Comparison of ENCODE assay signal across 14 mouse cellular contexts in the genomic region with DNA sequence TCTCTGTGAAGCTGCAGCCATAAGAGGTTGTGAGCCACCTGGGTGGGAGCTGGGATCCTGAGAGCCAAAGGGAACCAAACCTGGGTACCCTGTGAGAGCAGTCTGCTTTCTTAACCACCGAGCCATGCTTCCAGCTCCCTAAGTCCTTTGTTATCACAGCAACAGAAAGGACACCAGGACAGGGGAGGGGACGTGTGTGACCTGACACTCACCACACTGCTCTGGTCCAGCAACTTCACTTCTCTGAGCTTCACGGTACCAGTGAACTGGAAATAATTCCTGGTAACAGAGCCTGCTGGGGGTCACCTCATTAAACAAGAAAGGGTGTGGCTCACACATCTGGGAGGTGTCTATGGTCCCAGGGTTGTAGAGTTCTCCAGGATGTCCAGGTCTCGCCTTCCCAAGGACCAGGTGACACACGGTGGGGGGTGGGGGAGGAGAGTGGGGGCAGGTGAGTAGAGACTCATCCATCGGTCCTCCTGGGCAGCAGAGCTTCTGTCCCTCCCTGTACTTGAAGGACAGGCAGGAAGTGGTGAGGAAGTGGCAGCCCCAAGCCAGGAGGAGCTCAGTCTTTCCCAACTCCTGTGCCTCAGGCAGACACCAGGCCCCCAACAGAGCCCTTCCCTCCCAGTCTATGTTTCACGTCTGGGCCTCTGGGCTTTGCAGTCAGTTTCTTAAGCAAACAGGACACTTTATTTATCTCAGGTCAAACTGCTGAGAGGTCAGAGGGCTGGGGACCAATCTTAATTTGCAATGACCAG.
DNase-seq lines count a peak whose midpoint lies in the region; ATAC-seq and TF ChIP-seq lines count a peak whose summit lies in the region.
"Had no signal": no experiment of that assay in that cellular context is flagged by ENCODE, and none has a peak within 500 bp of the region (broad histone marks: within the 10 kb centered on the region; RNA-seq: fewer than 3 reads in every experiment).

No protein-coding gene starts in this region.

- no peaks in the 10 kb centered on the region for H3K36me3 ChIP-seq in heart, embryonic 12.5 days
- no peaks in the 10 kb centered on the region for H3K36me3 ChIP-seq in heart, adult 2 months (ENCODE audit: control insufficient read depth, insufficient read depth, low read length)
- H3K36me3 ChIP-seq in kidney, postnatal 0 days (ENCODE audit: insufficient read depth, low read length) = no peaks in the 10 kb centered on the region
- no peaks in the 10 kb centered on the region for H3K36me3 ChIP-seq in CH12.LX (replicated peaks in 1 of 2; ENCODE audit: control insufficient read depth in 1 of 2, insufficient read depth in 1 of 2, low read length in 1 of 2)
- H3K36me3 ChIP-seq: hindbrain, embryonic 13.5 days; midbrain, embryonic 13.5 days had no signal

- no peak overlapping the region for H3K4me3 ChIP-seq in heart, embryonic 12.5 days
- no peak overlapping the region for H3K4me3 ChIP-seq in heart, adult 2 months
- no peak overlapping the region for H3K4me3 ChIP-seq in kidney, postnatal 0 days (replicated peaks; ENCODE audit: low read depth, low read length)
- H3K4me3 ChIP-seq in CH12.LX (replicated peaks in 1 of 3; ENCODE audit: low read depth in 2 of 3, low read length in 2 of 3, poor library complexity in 1 of 3) = no peak overlapping the region
- H3K4me3 ChIP-seq: hindbrain, embryonic 13.5 days; left cerebral cortex, adult 2 months; midbrain, embryonic 13.5 days had no signal

- intact Hi-C loops in heart, adult 2 months (cut with DNase I) = no loop called here

- 22% methylated on average over 7 of the region's 7 CpGs for WGBS in heart, embryonic 12.5 days
- 40% methylated on average over 7 of the region's 7 CpGs for WGBS in heart, adult 2 months
- WGBS in kidney, postnatal 0 days = 14% methylated on average over 7 of the region's 7 CpGs

- H3K27ac ChIP-seq in heart, embryonic 12.5 days (ENCODE audit: poor library complexity, severe bottlenecking) = peak overlapping the region; percentile 37; the same call in 1 of the 2 replicates
- H3K27ac ChIP-seq in heart, adult 2 months = no peak overlapping the region
- H3K27ac ChIP-seq in kidney, postnatal 0 days = no peak overlapping the region
- H3K27ac ChIP-seq in CH12.LX (ENCODE audit: insufficient read depth, low read depth) = no peak overlapping the region
- H3K27ac ChIP-seq: hindbrain, embryonic 13.5 days; left cerebral cortex, adult 2 months; macrophage; midbrain, embryonic 13.5 days had no signal

- no peak for DNase-seq in heart, adult 2 months
- DNase-seq in kidney, postnatal 0 days (ENCODE audit: low spot score) = peak; percentile 82
- no peak for DNase-seq in kidney, adult 11 months
- DNase-seq in CH12.LX (ENCODE audit: extremely low read depth) (no peak), adipocyte (ENCODE audit: low spot score) (no peak)
- no peak for DNase-seq in testis, postnatal 10 days (ENCODE audit: low spot score)
- DNase-seq: cerebellum, adult 9-11 months; layer of hippocampus, adult 9-11 months had no signal

- no peak for TF ChIP-seq RAD21 in CH12.LX (IDR thresholded peaks at IDR 0.05; ENCODE audit: low read depth, low read length)

- no peak for ATAC-seq in heart, embryonic 12.5 days (ENCODE audit: insufficient number of reproducible peaks, low FRiP score)
- peak; percentile 47; the same call in 1 of the 2 replicates for ATAC-seq in kidney, postnatal 0 days (replicated peaks; ENCODE audit: low FRiP score, low read depth)
- peak; percentile 77 for ATAC-seq in granulocyte monocyte progenitor cell, adult 5-6 weeks (replicated peaks; ENCODE audit: poor library complexity, severe bottlenecking)
- ATAC-seq: midbrain, embryonic 13.5 days had no signal

- peaks cover 46% of the 10 kb centered on the region for H3K4me1 ChIP-seq in heart, embryonic 12.5 days (replicated peaks)
- peaks cover 3% of the 10 kb centered on the region for H3K4me1 ChIP-seq in heart, adult 2 months (ENCODE audit: control insufficient read depth, insufficient read depth, low read length)
- H3K4me1 ChIP-seq in kidney, postnatal 0 days (replicated peaks; ENCODE audit: insufficient read depth, low read length) = peaks cover 12% of the 10 kb centered on the region; the same call in 1 of the 2 replicates
- H3K4me1 ChIP-seq in CH12.LX (ENCODE audit: control insufficient read depth in 1 of 2, insufficient read depth in 2 of 2) = peaks cover 24 to 42% of the 10 kb centered on the region in 2 experiments

- H3K79me2 ChIP-seq in heart, adult 2 months (replicated peaks; ENCODE audit: control insufficient read depth, insufficient read depth, low read length) = no peaks in the 10 kb centered on the region
- H3K79me2 ChIP-seq in CH12.LX (replicated peaks; ENCODE audit: control insufficient read depth, extremely low read depth, insufficient read depth, poor library complexity, severe bottlenecking) = no peaks in the 10 kb centered on the region

- TF ChIP-seq CTCF in heart, adult 2 months (IDR thresholded peaks at IDR 0.05) = no peak
- no peak for TF ChIP-seq CTCF in kidney, postnatal 0 days (IDR thresholded peaks at IDR 0.05; ENCODE audit: low read depth)
- TF ChIP-seq CTCF in CH12.LX (conservative IDR thresholded peaks at IDR 0.05 in 1 of 2, IDR thresholded peaks at IDR 0.05 in 1 of 2; ENCODE audit: low read depth in 2 of 2, low read length in 2 of 2) = no peak

- no peak overlapping the region for H3K9ac ChIP-seq in heart, embryonic 12.5 days
- H3K9ac ChIP-seq in heart, adult 2 months (ENCODE audit: low read depth, low read length) = no peak overlapping the region
- H3K9ac ChIP-seq in kidney, postnatal 0 days (ENCODE audit: low read depth, low read length) = no peak overlapping the region
- H3K9ac ChIP-seq in CH12.LX (ENCODE audit: insufficient read depth, low read depth) = no peak overlapping the region
- H3K9ac ChIP-seq: hindbrain, embryonic 13.5 days; midbrain, embryonic 13.5 days had no signal

- no peak for TF ChIP-seq POLR2A in heart, adult 2 months (IDR thresholded peaks at IDR 0.05; ENCODE audit: insufficient read depth, low read depth, low read length)
- TF ChIP-seq POLR2A in CH12.LX (IDR thresholded peaks at IDR 0.05; ENCODE audit: low read depth, low read length) = no peak

- no peak for TF ChIP-seq EP300 in heart, adult 2 months (IDR thresholded peaks at IDR 0.05; ENCODE audit: insufficient read depth, low read depth, low read length)
- TF ChIP-seq EP300 in CH12.LX (IDR thresholded peaks at IDR 0.05; ENCODE audit: low read length) = no peak; the same call in 1 of the 2 replicates

- peaks cover 32% of the 10 kb centered on the region for H3K27me3 ChIP-seq in heart, embryonic 12.5 days (replicated peaks)
- peaks cover 5% of the 10 kb centered on the region; the same call in 1 of the 2 replicates for H3K27me3 ChIP-seq in heart, adult 2 months (ENCODE audit: control insufficient read depth, insufficient read depth, low read length)
- H3K27me3 ChIP-seq in kidney, postnatal 0 days (ENCODE audit: insufficient read depth, low read length) = peaks cover 13% of the 10 kb centered on the region; the same call in 1 of the 2 replicates
- H3K27me3 ChIP-seq in CH12.LX (replicated peaks) = no peaks in the 10 kb centered on the region

- no peaks in the 10 kb centered on the region for H3K9me3 ChIP-seq in heart, embryonic 12.5 days (replicated peaks)
- H3K9me3 ChIP-seq in kidney, postnatal 0 days (replicated peaks; ENCODE audit: low read length) = no peaks in the 10 kb centered on the region
- H3K9me3 ChIP-seq in CH12.LX (replicated peaks; ENCODE audit: low read length) = no peaks in the 10 kb centered on the region
- H3K9me3 ChIP-seq: hindbrain, embryonic 13.5 days; midbrain, embryonic 13.5 days had no signal

- in situ Hi-C loops in CH12.LX (cut with MboI; ENCODE audit: low pct_ligation_motif_present, low pct_unique_long_range_greater_than_20kb, low sequenced_read_pairs) = loop anchor here (5.0 kb wide), 1 partner anchor 221 kb away; no protein-coding TSS in a partner anchor

- H3K4me2 ChIP-seq in heart, embryonic 12.5 days = no peak overlapping the region
- H3K4me2 ChIP-seq in kidney, postnatal 0 days (ENCODE audit: low read length) = no peak overlapping the region
- no peak overlapping the region for H3K4me2 ChIP-seq in CH12.LX (ENCODE audit: insufficient read depth, low read depth, poor library complexity, severe bottlenecking)
- H3K4me2 ChIP-seq: hindbrain, embryonic 13.5 days; midbrain, embryonic 13.5 days had no signal

- dilution Hi-C loops in CH12.LX (cut with MboI; ENCODE audit: extremely low pct_ligation_motif_present, extremely low pct_unique_long_range_greater_than_20kb, low sequenced_read_pairs) = no loop called here

TF ChIP-seq in CH12.LX, 34 proteins besides CTCF, POLR2A, EP300 and RAD21:
- 0 out of 2 replicates have a peak, but pooled peaks have one; percentile 13 for TF ChIP-seq SIN3A (IDR thresholded peaks at IDR 0.05; ENCODE audit: low read length)
- TF ChIP-seq JUN (IDR thresholded peaks at IDR 0.05; ENCODE audit: insufficient read depth, low read depth, low read length) = no peak
- TF ChIP-seq MAZ (IDR thresholded peaks at IDR 0.05; ENCODE audit: low read depth, low read length) = 0 out of 2 replicates have a peak, but pooled peaks have one; percentile 16
